Mouse (Mus musculus): ENCODE data around the gene Atp1a4.

GRCm38 (mm10) chr1:172206141-172206917 lies 51.9 kb downstream of the Atp1a4 start, which contains the start of gene Pea15a:
- no peak for TF ChIP-seq CTCF (IDR thresholded peaks at IDR 0.05; ENCODE audit: control insufficient read depth, insufficient read depth, low read length)
- TF ChIP-seq POLR2A (IDR thresholded peaks at IDR 0.05; ENCODE audit: borderline replicate concordance, control insufficient read depth, low read depth, low read length) = 0 out of 2 replicates have a peak, but pooled peaks have one; percentile 22

All from bone marrow, adult 2 months (tissue).